Mouse (Mus musculus) lung, embryonic 15.5 days (tissue): ENCODE measurements around the gene Lct. TPM values are rescaled to one million over a fixed set of nuclear protein-coding genes. Genes with fewer than 3 reads are reported as not detected.

Source experiments
- ATAC-seq: fragments of 200-750 bp; cut with Nextera tagmentation; 2 replicates; pipeline ENCODE4 v1.8.0; 2017; ENCODE audit warnings: moderate number of reproducible peaks, borderline replicate concordance; ENCODE audit not compliant: low FRiP score, low TSS enrichment; ENCODE audit errors: extremely low read depth
- H3K27ac ChIP-seq: fragments of 300-500 bp; sonication (generic); 2 replicates; pipeline ENCODE4 v1.5.1; 2015; ENCODE audit warnings: moderate library complexity, mild to moderate bottlenecking, inconsistent platforms
- H3K27me3 ChIP-seq: fragments of 300-500 bp; sonication (generic); 2 replicates; pipeline ENCODE4 v1.6.1; 2015; ENCODE audit warnings: inconsistent platforms
- H3K36me3 ChIP-seq: fragments of 300-500 bp; sonication (generic); 2 replicates; pipeline ENCODE4 v1.6.1; 2015; ENCODE audit warnings: inconsistent platforms
- H3K4me1 ChIP-seq: fragments of 300-500 bp; sonication (generic); 2 replicates; pipeline ENCODE4 v1.6.1; 2015; ENCODE audit warnings: inconsistent platforms
- H3K4me2 ChIP-seq: fragments of 300-500 bp; sonication (generic); 2 replicates; pipeline ENCODE4 v1.6.1; 2015; ENCODE audit warnings: inconsistent platforms, mild to moderate bottlenecking, moderate library complexity
- H3K4me3 ChIP-seq: fragments of 300-500 bp; sonication (generic); 2 replicates; pipeline ENCODE4 v1.5.1; 2015; ENCODE audit warnings: mild to moderate bottlenecking, inconsistent platforms
- H3K9ac ChIP-seq: fragments of 300-500 bp; sonication (generic); 2 replicates; pipeline ENCODE4 v1.6.1; 2015; ENCODE audit warnings: inconsistent platforms
- H3K9me3 ChIP-seq: fragments of 300-500 bp; sonication (generic); 2 replicates; pipeline ENCODE4 v1.6.1; 2016; ENCODE audit warnings: inconsistent platforms
- WGBS: fragments of 180-500 bp; shearing (Covaris S2); methylation state at CpG from one replicate; pipeline ENCODE4 v1.1.7; 2015; 5-methylcytosine and 5-hydroxymethylcytosine counted together
- polyA plus RNA-seq: library from polyadenylated mRNA; unstranded; fragments of >200 nt; fragmentation: Nextera tagmentation; extraction: Ambion mirVana; gene quantifications from 2 replicates; pipeline ENCODE4 v1.2.1, GENCODE M21; 2015

The Lct gene
- 0.03 and 0.09 TPM in 2 replicates for polyA plus RNA-seq

DNA sequence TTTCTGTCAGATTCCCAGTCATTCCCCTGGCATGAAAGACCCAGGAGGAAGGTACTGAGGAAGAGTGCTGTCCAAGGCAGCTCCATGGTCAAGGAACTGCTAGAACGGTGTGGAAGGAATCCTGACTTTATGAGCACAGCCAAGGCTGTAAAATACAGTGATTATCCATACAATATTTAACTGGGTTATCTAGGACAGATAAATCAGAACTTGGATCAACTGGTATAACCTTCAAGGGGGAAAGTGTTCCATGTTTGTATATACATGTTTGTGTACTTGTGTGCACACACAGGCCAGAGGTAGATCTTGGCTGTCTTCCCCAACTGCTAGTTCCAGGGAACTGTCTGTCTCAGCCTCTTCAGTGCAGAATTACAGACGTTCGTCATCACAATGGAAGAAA is at the start of gene Lct:
TSS of gene Lct (minus strand) at position 101 of the 400 bp plus-strand sequence.
- no peak within 1 kb of the TSS for H3K9ac ChIP-seq
- no peaks in the 10 kb centered on the region for H3K4me1 ChIP-seq
- no peaks in the 10 kb centered on the region for H3K9me3 ChIP-seq
- H3K27me3 ChIP-seq, result no peaks in the 10 kb centered on the region
- no peak within 1 kb of the TSS for H3K4me2 ChIP-seq
- no peak within 1 kb of the TSS for H3K27ac ChIP-seq
- no peak for ATAC-seq
- 81% methylated on average over 3 of the region's 3 CpGs for WGBS
- H3K4me3 ChIP-seq, result no peak within 1 kb of the TSS
- H3K36me3 ChIP-seq, result peaks cover 44% of the 10 kb centered on the region

- H3K4me1 ChIP-seq, result no peaks in the 10 kb centered on the region
- H3K36me3 ChIP-seq, result peaks cover 35% of the 10 kb centered on the region
- H3K27ac ChIP-seq, result no peak overlapping the region
- H3K27me3 ChIP-seq, result no peaks in the 10 kb centered on the region
- ATAC-seq, result no peak
- H3K9me3 ChIP-seq, result no peaks in the 10 kb centered on the region
- WGBS, result 94% methylated on average over 4 of the region's 4 CpGs
- no peak overlapping the region for H3K4me3 ChIP-seq
- no peak overlapping the region for H3K9ac ChIP-seq
- H3K4me2 ChIP-seq, result no peak overlapping the region
Measured at GRCm38 (mm10) chr1:128376841-128377240, 48.7 kb upstream of the Lct start.

- no peaks in the 10 kb centered on the region for H3K4me1 ChIP-seq
- ATAC-seq, result no peak
- no peaks in the 10 kb centered on the region for H3K27me3 ChIP-seq
- no peak overlapping the region for H3K4me2 ChIP-seq
- 77% methylated on average over 7 of the region's 7 CpGs for WGBS
- no peak overlapping the region for H3K4me3 ChIP-seq
- no peak overlapping the region for H3K27ac ChIP-seq
- peaks cover 36% of the 10 kb centered on the region for H3K36me3 ChIP-seq
- no peak overlapping the region for H3K9ac ChIP-seq
- H3K9me3 ChIP-seq, result no peaks in the 10 kb centered on the region
Measured at GRCm38 (mm10) chr1:128372143-128372860, 44.2 kb upstream of the Lct start.

GRCm38 (mm10) chr1:128368732-128369441 is 40.8 kb upstream of the Lct start:
- 69% methylated on average over 5 of the region's 5 CpGs for WGBS
- Histone ChIP-seq H3K4me2 (no peak overlapping the region), H3K4me3 (no peak overlapping the region), H3K27ac (no peak overlapping the region), H3K27me3 (no peaks in the 10 kb centered on the region), H3K9ac (no peak overlapping the region), H3K9me3 (no peaks in the 10 kb centered on the region), H3K36me3 (peaks cover 33% of the 10 kb centered on the region), H3K4me1 (no peaks in the 10 kb centered on the region)
- ATAC-seq, result no peak

- Histone ChIP-seq H3K9ac (no peak overlapping the region), H3K27me3 (no peaks in the 10 kb centered on the region), H3K27ac (no peak overlapping the region), H3K36me3 (peaks cover 24% of the 10 kb centered on the region), H3K4me2 (no peak overlapping the region), H3K4me3 (no peak overlapping the region), H3K9me3 (no peaks in the 10 kb centered on the region), H3K4me1 (peaks cover 20% of the 10 kb centered on the region)
- no peak for ATAC-seq
- 60% methylated on average over 2 of the region's 2 CpGs for WGBS
Measured at GRCm38 (mm10) chr1:128360601-128361000, 32.5 kb upstream of the Lct start.

- peaks cover 31% of the 10 kb centered on the region for H3K36me3 ChIP-seq
Measured at GRCm38 (mm10) chr1:128359554-128360376, 31.6 kb upstream of the Lct start, which contains the start of gene Mcm6. Mcm6 (minus strand) TSS chr1:128359664.

GRCm38 (mm10) chr1:128358916-128359553 is 30.9 kb upstream of the Lct start:
- peaks cover 30% of the 10 kb centered on the region for H3K36me3 ChIP-seq

More at GRCm38 (mm10) chr1:128359554-128360376, 31.6 kb upstream of the Lct start, which contains the start of gene Mcm6:
- H3K4me2 ChIP-seq, result peak within 1 kb of the TSS; percentile 60
- H3K4me1 ChIP-seq, result peaks cover 20% of the 10 kb centered on the region
- WGBS, result 2% methylated on average over 38 of the region's 38 CpGs
- peak within 1 kb of the TSS; percentile 90 for H3K27ac ChIP-seq
- no peaks in the 10 kb centered on the region for H3K9me3 ChIP-seq
- H3K27me3 ChIP-seq, result no peaks in the 10 kb centered on the region
- peak within 1 kb of the TSS; percentile 62 for H3K4me3 ChIP-seq
- peak; percentile 99 for ATAC-seq
- peak within 1 kb of the TSS; percentile 72 for H3K9ac ChIP-seq

GRCm38 (mm10) chr1:128358276-128358675 is 30.2 kb upstream of the Lct start:
- no peak for ATAC-seq
- H3K4me3 ChIP-seq, result peak overlapping the region; percentile 62
- 44% methylated on average over 6 of the region's 6 CpGs for WGBS
- H3K27ac ChIP-seq, result 0 out of 2 replicates have a peak overlapping the region, but pooled peaks have one; percentile 90
- H3K36me3 ChIP-seq, result peaks cover 35% of the 10 kb centered on the region
- H3K9ac ChIP-seq, result peak overlapping the region; percentile 72
- H3K27me3 ChIP-seq, result no peaks in the 10 kb centered on the region
- H3K9me3 ChIP-seq, result no peaks in the 10 kb centered on the region
- peak overlapping the region; percentile 60 for H3K4me2 ChIP-seq
- H3K4me1 ChIP-seq, result peaks cover 20% of the 10 kb centered on the region

More at GRCm38 (mm10) chr1:128358916-128359553, 30.9 kb upstream of the Lct start:
- no peaks in the 10 kb centered on the region for H3K9me3 ChIP-seq
- ATAC-seq, result peak; percentile 82
- H3K4me1 ChIP-seq, result peaks cover 20% of the 10 kb centered on the region
- peak overlapping the region; percentile 90 for H3K27ac ChIP-seq
- H3K4me3 ChIP-seq, result peak overlapping the region; percentile 62
- H3K9ac ChIP-seq, result peak overlapping the region; percentile 72
- peak overlapping the region; percentile 60 for H3K4me2 ChIP-seq
- H3K27me3 ChIP-seq, result no peaks in the 10 kb centered on the region
- under 1% methylated on average over 35 of the region's 35 CpGs for WGBS

GRCm38 (mm10) chr1:128357452-128357851 is 29.3 kb upstream of the Lct start:
- ATAC-seq, result no peak
- Histone ChIP-seq H3K9ac (peak overlapping the region; percentile 14), H3K27ac (no peak overlapping the region), H3K4me3 (peak overlapping the region; percentile 62), H3K27me3 (no peaks in the 10 kb centered on the region), H3K9me3 (no peaks in the 10 kb centered on the region), H3K4me1 (peaks cover 20% of the 10 kb centered on the region), H3K4me2 (peak overlapping the region; percentile 60), H3K36me3 (peaks cover 35% of the 10 kb centered on the region)
- 38% methylated on average over 3 of the region's 3 CpGs for WGBS

GRCm38 (mm10) chr1:128353092-128353491 is 25.0 kb upstream of the Lct start:
- no peak for ATAC-seq
- Histone ChIP-seq H3K27ac (no peak overlapping the region), H3K9me3 (no peaks in the 10 kb centered on the region), H3K27me3 (no peaks in the 10 kb centered on the region), H3K4me3 (no peak overlapping the region), H3K4me1 (peaks cover 11% of the 10 kb centered on the region), H3K9ac (no peak overlapping the region), H3K4me2 (no peak overlapping the region), H3K36me3 (peaks cover 66% of the 10 kb centered on the region)
- 75% methylated on average over 3 of the region's 3 CpGs for WGBS

- no peak for ATAC-seq
- Histone ChIP-seq H3K9me3 (no peaks in the 10 kb centered on the region), H3K4me2 (no peak overlapping the region), H3K36me3 (peaks cover 89% of the 10 kb centered on the region), H3K4me1 (no peaks in the 10 kb centered on the region), H3K27me3 (no peaks in the 10 kb centered on the region), H3K27ac (no peak overlapping the region), H3K4me3 (no peak overlapping the region), H3K9ac (no peak overlapping the region)
- 83% methylated on average over 10 of the region's 10 CpGs for WGBS
Measured at GRCm38 (mm10) chr1:128344232-128344631, 16.1 kb upstream of the Lct start.
